Mouse (Mus musculus) heart, embryonic 16.5 days (tissue): Measurements from ENCODE around the gene Tns3. TPM values are rescaled to one million over a fixed set of nuclear protein-coding genes. Genes with fewer than 3 reads are reported as not detected.

ENCODE experiments used
- ATAC-seq: fragments of 200-750 bp; cut with Nextera tagmentation; replicated peaks from 2 replicates; pipeline ENCODE4 v1.8.0; 2017; ENCODE audit warnings: moderate number of reproducible peaks; ENCODE audit not compliant: insufficient read depth, low FRiP score; ENCODE audit errors: extremely low read depth
- H3K27ac ChIP-seq: fragments of 300-500 bp; sonication (generic); 2 replicates; pipeline ENCODE4 v1.5.1; 2014; ENCODE audit warnings: mild to moderate bottlenecking, low read length, control low read depth, moderate library complexity
- H3K27me3 ChIP-seq: fragments of 300-500 bp; sonication (generic); 2 replicates; pipeline ENCODE4 v1.6.1; 2014; ENCODE audit warnings: low read length, mixed read lengths; ENCODE audit not compliant: control insufficient read depth, insufficient read depth
- H3K36me3 ChIP-seq: fragments of 300-500 bp; sonication (generic); 2 replicates; pipeline ENCODE4 v1.6.1; 2014; ENCODE audit not compliant: control insufficient read depth, insufficient read depth
- H3K4me1 ChIP-seq: fragments of 300-500 bp; sonication (generic); 2 replicates; pipeline ENCODE4 v1.6.1; 2014; ENCODE audit warnings: low read length, mixed read lengths; ENCODE audit not compliant: control insufficient read depth, insufficient read depth
- H3K4me2 ChIP-seq: fragments of 300-500 bp; sonication (generic); 2 replicates; pipeline ENCODE4 v1.6.1; 2014; ENCODE audit warnings: low read depth, mild to moderate bottlenecking, control low read depth, low read length
- H3K4me3 ChIP-seq: fragments of 300-500 bp; sonication (generic); 2 replicates; pipeline ENCODE4 v1.5.1; 2014; ENCODE audit warnings: mild to moderate bottlenecking, control low read depth, low read length
- H3K9ac ChIP-seq: fragments of 300-500 bp; sonication (generic); 2 replicates; pipeline ENCODE4 v1.6.1; 2014; ENCODE audit warnings: low read length, control low read depth
- H3K9me3 ChIP-seq: fragments of 300-500 bp; sonication (generic); replicated peaks from 2 replicates; pipeline ENCODE4 v1.6.1; 2016; ENCODE audit warnings: low read length; ENCODE audit not compliant: control insufficient read depth
- WGBS: fragments of 180-500 bp; shearing (Covaris S2); extraction: QIAGEN DNeasy Blood & Tissue Kit; methylation state at CpG from one replicate; pipeline ENCODE4 v1.1.7; 2014; 5-methylcytosine and 5-hydroxymethylcytosine counted together
- polyA plus RNA-seq: library from polyadenylated mRNA; unstranded; fragments of >200 nt; fragmentation: Nextera tagmentation; extraction: Ambion mirVana; gene quantifications from 2 replicates; pipeline ENCODE4 v1.2.1, GENCODE M21; 2015

The Tns3 gene
- polyA plus RNA-seq, 1 experiment from 2014 or later, result 20.2 TPM

DNA sequence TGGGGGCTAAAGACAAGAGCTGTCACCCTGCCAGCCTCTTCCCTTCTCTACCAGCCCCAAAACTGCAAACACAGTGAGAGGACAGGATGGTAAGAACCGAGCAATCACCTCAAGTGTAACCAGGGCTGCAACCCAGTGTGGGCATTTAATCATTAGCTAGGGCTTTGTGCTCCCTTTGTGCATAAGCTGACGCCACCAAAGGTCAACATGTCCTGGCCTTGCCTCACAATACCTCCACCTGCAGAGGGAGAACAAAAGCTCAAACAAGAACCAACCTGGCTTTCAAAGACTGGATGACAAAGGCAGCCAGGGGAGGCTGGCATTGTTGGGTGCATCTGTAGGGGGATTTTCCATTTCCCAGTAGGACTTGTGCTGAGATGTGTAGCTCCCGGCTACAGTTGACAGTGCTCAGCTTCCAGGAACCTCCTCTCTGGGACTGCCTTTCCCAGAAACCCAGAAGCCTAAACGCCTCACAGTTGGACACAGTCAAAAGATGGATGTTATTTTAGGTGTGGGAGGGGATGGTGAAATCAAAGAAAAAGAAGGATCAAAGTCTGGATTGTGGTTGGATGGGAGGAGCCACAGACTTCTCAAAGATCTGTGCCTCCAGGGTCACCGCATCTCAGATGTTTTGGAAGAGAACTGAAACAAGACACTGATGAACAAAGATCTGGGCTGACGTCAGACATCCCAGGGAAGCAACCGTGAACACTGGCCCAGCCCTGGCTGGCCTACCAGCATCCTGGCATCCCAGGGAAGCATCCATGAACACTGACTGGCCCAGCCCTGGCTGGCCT, 94.9 kb downstream of the Tns3 start:
- Histone ChIP-seq H3K4me1 (peaks cover 13% of the 10 kb centered on the region), H3K9me3 (0 out of 2 replicates have a peak, but pooled peaks cover 2% of the 10 kb centered on the region), H3K27ac (no peak overlapping the region), H3K9ac (no peak overlapping the region), H3K4me3 (no peak overlapping the region), H3K36me3 (peaks cover 6% of the 10 kb centered on the region), H3K27me3 (no peaks in the 10 kb centered on the region), H3K4me2 (no peak overlapping the region)
- no peak for ATAC-seq
- 58% methylated on average over 7 of the region's 7 CpGs for WGBS

DNA sequence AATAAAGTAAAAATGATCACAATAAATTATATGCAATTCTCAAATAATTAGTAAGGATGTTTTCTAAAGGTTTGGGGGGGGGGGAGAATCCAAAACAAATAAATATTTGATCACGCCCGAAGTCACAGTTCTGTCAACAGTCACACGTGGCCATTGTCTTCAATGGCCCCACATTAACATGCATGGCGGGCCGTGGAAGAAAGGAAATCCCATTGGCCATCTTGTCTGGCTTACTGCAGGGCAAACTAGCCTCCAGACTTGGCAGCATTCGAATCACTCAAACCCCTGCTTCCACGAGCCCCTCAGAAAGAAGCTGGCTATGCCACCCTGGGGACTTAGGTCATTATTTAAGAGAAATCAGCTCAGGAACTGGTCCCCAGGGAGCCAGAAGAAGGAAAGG, 95.5 kb downstream of the Tns3 start:
- Histone ChIP-seq H3K36me3 (peaks cover 6% of the 10 kb centered on the region), H3K4me1 (peaks cover 13% of the 10 kb centered on the region), H3K27ac (no peak overlapping the region), H3K9me3 (0 out of 2 replicates have a peak, but pooled peaks cover 2% of the 10 kb centered on the region), H3K27me3 (no peaks in the 10 kb centered on the region), H3K4me2 (no peak overlapping the region), H3K4me3 (no peak overlapping the region), H3K9ac (no peak overlapping the region)
- ATAC-seq, result no peak
- 77% methylated on average over 7 of the region's 7 CpGs for WGBS

DNA sequence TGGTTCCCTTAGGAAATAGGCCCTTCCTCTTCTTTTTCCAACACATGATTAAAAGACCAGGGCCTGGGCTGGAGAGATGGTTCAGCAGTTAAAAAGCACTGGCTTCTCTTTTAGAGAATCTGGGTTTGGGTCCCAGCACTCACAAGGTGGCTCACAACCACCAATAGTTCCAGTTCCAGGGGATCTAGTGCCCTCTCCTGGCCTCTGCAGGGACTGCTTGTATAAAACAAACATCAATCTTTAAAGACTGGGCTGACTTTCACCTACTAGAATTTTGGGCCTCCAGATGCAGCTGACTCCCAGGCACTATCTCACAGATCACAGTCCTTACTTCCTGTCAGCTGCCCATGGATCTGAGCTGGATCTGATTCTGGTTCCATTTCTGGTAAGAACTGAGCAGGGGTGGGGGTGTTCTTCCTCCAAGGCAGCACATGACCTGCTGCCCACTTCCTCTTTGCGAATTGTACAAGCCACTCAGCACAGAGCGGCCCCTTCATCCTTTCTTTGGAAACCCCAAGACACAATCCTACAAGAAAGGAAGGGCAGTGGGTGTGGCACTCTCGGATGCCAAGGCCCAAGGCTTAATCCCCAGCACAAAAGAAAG, 98.0 kb downstream of the Tns3 start:
- Histone ChIP-seq H3K4me3 (no peak overlapping the region), H3K36me3 (peaks cover 6% of the 10 kb centered on the region), H3K9me3 (0 out of 2 replicates have a peak, but pooled peaks cover 2% of the 10 kb centered on the region), H3K27ac (no peak overlapping the region), H3K4me2 (no peak overlapping the region), H3K27me3 (no peaks in the 10 kb centered on the region), H3K9ac (no peak overlapping the region), H3K4me1 (no peaks in the 10 kb centered on the region)
- ATAC-seq, result no peak
- WGBS, result 72% methylated on average over 3 of the region's 3 CpGs

DNA sequence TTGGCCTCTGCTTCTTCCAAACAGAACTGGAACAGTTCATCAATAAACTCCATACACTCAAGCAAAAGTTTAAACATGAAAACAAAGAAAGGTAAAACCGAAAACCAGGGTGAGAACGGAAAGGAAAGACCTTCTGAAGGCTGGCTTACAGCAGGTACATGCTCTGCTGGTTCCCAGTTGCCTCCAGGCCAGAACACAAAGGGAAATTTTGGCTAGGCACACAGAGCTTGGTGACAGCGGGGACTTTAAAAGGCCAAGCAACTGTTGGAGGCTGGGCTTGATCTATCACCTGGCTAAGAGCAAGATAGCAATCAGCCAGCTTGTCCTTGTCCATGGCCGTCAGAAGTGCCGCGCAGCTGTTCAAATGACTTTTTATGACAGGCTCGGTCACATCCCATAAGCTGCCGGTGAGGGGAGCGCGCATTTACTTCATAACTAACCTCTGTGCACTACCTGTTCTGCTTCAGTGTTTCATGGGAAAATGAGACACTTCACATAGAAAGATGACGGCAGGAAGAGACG, 105.5 kb downstream of the Tns3 start:
- H3K36me3 ChIP-seq, result no peaks in the 10 kb centered on the region
- 85% methylated on average over 12 of the region's 12 CpGs for WGBS
- no peak overlapping the region for H3K4me3 ChIP-seq
- H3K27ac ChIP-seq, result no peak overlapping the region
- H3K4me2 ChIP-seq, result no peak overlapping the region
- H3K27me3 ChIP-seq, result no peaks in the 10 kb centered on the region
- no peaks in the 10 kb centered on the region for H3K9me3 ChIP-seq
- no peak overlapping the region for H3K9ac ChIP-seq
- ATAC-seq, result no peak
- H3K4me1 ChIP-seq, result peaks cover 22% of the 10 kb centered on the region

DNA sequence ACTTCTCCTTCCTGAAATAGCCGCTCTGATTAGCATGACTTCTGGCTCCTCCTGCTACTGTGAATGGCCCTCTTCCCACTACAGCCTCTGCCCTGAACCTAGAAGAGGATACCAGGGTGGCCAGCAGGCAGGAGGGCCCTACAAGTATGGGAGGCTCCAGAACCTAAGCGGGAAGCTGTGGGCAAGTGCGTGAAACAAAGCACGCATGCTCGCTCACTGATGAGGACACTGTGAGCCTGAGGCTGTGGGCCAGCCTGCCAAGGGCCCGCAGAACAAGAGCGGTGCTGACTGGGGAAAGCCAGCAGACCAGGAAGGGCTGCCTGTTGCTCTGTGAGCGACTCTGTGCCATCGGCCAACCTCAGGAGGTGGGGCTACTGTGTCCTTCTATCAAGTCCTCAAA, 106.1 kb downstream of the Tns3 start:
- H3K27ac ChIP-seq, result no peak overlapping the region
- H3K36me3 ChIP-seq, result no peaks in the 10 kb centered on the region
- peak; percentile 26; the same call in 1 of the 2 replicates for ATAC-seq
- WGBS, result 67% methylated on average over 9 of the region's 9 CpGs
- no peak overlapping the region for H3K4me2 ChIP-seq
- H3K9ac ChIP-seq, result no peak overlapping the region
- H3K4me1 ChIP-seq, result peaks cover 22% of the 10 kb centered on the region
- no peaks in the 10 kb centered on the region for H3K9me3 ChIP-seq
- H3K4me3 ChIP-seq, result no peak overlapping the region
- H3K27me3 ChIP-seq, result no peaks in the 10 kb centered on the region

DNA sequence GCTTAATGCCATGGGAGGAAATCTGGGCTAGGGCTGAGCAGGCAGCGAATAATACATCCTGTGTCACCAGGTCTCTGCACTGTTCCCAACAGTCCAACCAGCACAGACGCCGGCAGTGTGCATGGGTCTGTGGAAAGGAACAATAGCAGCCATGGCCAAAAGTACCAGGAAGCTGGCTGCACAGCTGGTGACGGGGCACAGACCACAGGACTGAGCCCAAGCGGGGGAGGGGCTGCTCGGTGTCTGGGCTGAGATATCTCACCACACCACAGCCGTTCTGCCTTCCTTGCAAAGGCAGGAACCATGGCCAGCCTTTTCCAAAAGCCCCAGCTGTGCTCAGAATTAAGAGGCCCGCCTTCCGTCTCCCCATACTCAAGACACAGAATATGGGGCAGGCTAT, 107.3 kb downstream of the Tns3 start:
- H3K27me3 ChIP-seq, result no peaks in the 10 kb centered on the region
- ATAC-seq, result peak; percentile 59
- peaks cover 22% of the 10 kb centered on the region for H3K4me1 ChIP-seq
- no peaks in the 10 kb centered on the region for H3K9me3 ChIP-seq
- WGBS, result 31% methylated on average over 9 of the region's 9 CpGs
- no peak overlapping the region for H3K4me2 ChIP-seq
- no peaks in the 10 kb centered on the region for H3K36me3 ChIP-seq
- no peak overlapping the region for H3K4me3 ChIP-seq
- no peak overlapping the region for H3K27ac ChIP-seq
- no peak overlapping the region for H3K9ac ChIP-seq

DNA sequence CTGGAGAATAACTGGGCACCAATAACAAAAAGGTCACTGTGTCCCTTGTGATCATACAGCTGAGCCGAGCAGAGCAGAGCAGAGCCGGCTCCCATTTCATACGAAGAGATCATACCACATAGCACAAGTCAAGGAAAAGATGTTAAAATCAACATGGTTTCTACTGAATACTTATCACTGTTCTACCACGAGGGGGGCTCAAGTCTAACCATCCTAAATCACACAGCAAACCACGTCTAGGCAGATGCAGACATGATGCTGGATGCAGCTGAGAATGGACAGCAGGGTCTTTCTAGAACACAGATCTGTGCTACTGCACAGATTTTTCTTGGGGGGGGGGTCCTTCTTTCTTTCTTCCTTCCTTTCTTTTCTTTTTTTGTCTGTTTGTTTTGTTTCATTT, 112.6 kb downstream of the Tns3 start:
- H3K4me1 ChIP-seq, result peaks cover 5% of the 10 kb centered on the region
- H3K4me2 ChIP-seq, result no peak overlapping the region
- H3K27ac ChIP-seq, result no peak overlapping the region
- no peaks in the 10 kb centered on the region; the same call in 1 of the 2 replicates for H3K9me3 ChIP-seq
- H3K36me3 ChIP-seq, result peaks cover 5% of the 10 kb centered on the region
- no peaks in the 10 kb centered on the region for H3K27me3 ChIP-seq
- no peak overlapping the region for H3K4me3 ChIP-seq
- no peak for ATAC-seq
- WGBS, result 82% methylated on average over 5 of the region's 5 CpGs
- no peak overlapping the region for H3K9ac ChIP-seq

DNA sequence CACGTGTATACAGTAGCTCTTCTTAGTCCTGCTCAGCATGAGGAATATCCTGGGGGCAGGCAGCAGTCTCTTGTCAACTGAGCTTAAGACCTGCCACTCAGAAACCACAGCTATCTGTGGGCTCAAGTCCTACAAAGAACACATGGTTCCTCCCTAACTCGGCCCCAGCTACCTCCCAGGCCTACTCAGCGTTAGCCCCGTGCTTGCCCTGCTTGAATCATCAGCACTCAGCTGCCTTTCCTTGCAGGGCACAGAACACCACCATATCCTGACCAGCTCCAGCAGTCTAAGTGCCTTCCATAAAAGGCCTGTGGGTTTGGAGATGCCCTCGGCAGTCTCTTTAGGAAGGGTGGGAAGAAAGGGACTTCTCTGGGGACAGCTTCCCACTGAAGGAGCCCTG, 116.7 kb downstream of the Tns3 start:
- WGBS, result 42% methylated on average over 5 of the region's 5 CpGs
- ATAC-seq, result no peak
- H3K36me3 ChIP-seq, result peaks cover 11% of the 10 kb centered on the region
- no peaks in the 10 kb centered on the region; the same call in 1 of the 2 replicates for H3K9me3 ChIP-seq
- no peaks in the 10 kb centered on the region for H3K27me3 ChIP-seq
- peaks cover 4% of the 10 kb centered on the region; the same call in 1 of the 2 replicates for H3K4me1 ChIP-seq
- no peak overlapping the region for H3K9ac ChIP-seq
- H3K4me3 ChIP-seq, result no peak overlapping the region
- H3K4me2 ChIP-seq, result no peak overlapping the region
- H3K27ac ChIP-seq, result no peak overlapping the region

DNA sequence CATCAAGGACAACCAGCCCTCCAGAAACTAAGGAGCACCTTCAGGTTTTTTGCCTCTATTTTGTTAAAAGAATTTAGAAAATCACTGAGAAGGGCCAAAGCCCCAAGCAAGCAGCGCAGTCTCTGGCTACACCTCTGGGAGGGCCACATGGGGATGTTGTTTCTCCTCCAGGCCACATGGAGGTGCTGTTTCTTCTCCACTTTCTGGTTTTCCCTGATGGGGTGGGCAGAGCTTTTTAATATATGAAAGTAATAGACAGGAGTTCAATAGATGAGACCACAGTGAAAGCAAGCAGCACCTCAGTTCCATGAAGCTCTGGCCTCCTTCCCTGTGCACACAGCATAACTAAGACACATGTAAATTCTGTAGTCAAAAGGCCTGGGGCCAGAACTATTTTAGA, 118.5 kb downstream of the Tns3 start:
- no peak overlapping the region for H3K4me3 ChIP-seq
- no peak for ATAC-seq
- no peak overlapping the region for H3K4me2 ChIP-seq
- no peaks in the 10 kb centered on the region for H3K9me3 ChIP-seq
- no peaks in the 10 kb centered on the region for H3K27me3 ChIP-seq
- no peak overlapping the region for H3K27ac ChIP-seq
- 87% methylated on average over 1 of the region's 1 CpGs for WGBS
- no peak overlapping the region for H3K9ac ChIP-seq
- peaks cover 10% of the 10 kb centered on the region; the same call in 1 of the 2 replicates for H3K4me1 ChIP-seq
- H3K36me3 ChIP-seq, result peaks cover 11% of the 10 kb centered on the region
